Mouse (Mus musculus) MEL (cell line): ENCODE measurements around the gene Gm26602. TPM values are rescaled to one million over a fixed set of nuclear protein-coding genes. Genes with fewer than 3 reads are reported as not detected.

Source experiments
- DNase-seq: peaks from one replicate; pipeline ENCODE4 v3.0.0; 2011; ENCODE audit warnings: low read depth, low spot score
- H3K27ac ChIP-seq: 2 replicates; pipeline ENCODE4 v1.5.1; 2012; ENCODE audit warnings: low read depth, mild to moderate bottlenecking, control low read depth, low read length, moderate library complexity; ENCODE audit not compliant: control insufficient read depth
- H3K27me3 ChIP-seq, 2 experiments: fragments of 150-350 bp in 1 of 2; sonication (generic) in 1 of 2; 2 replicates each; pipeline ENCODE4 v1.6.1; 2012; ENCODE audit warnings: low read length in 2 of 2, mild to moderate bottlenecking in 2 of 2, improper control_type of control experiment in 1 of 2, moderate library complexity in 1 of 2; ENCODE audit not compliant: insufficient read depth in 2 of 2, control insufficient read depth in 1 of 2
- H3K36me3 ChIP-seq, 2 experiments: 2 replicates each; pipeline ENCODE4 v1.6.1; 2012 to 2014; ENCODE audit warnings: low read length in 2 of 2, improper control_type of control experiment in 1 of 2, inconsistent platforms in 1 of 2, mild to moderate bottlenecking in 1 of 2; ENCODE audit not compliant: insufficient read depth in 2 of 2, control insufficient read depth in 1 of 2
- H3K4me1 ChIP-seq, 2 experiments: fragments of 150-350 bp in 1 of 2; sonication (generic) in 1 of 2; 2 replicates each; pipeline ENCODE4 v1.6.1; 2012; ENCODE audit warnings: low read length in 2 of 2, improper control_type of control experiment in 1 of 2, mild to moderate bottlenecking in 1 of 2; ENCODE audit not compliant: insufficient read depth in 2 of 2, control insufficient read depth in 1 of 2
- H3K4me3 ChIP-seq, 2 experiments: fragments of 150-350 bp in 1 of 2; sonication (generic) in 1 of 2; 2 replicates each; pipeline ENCODE4 v1.5.1; 2012; ENCODE audit warnings: low read depth in 2 of 2, low read length in 2 of 2, mild to moderate bottlenecking in 2 of 2, moderate library complexity in 2 of 2, control low read depth in 1 of 2, improper control_type of control experiment in 1 of 2; ENCODE audit not compliant: control insufficient read depth in 1 of 2, insufficient read depth in 1 of 2
- H3K79me2 ChIP-seq: 2 replicates; pipeline ENCODE4 v1.6.1; 2012; ENCODE audit warnings: mild to moderate bottlenecking, low read length, moderate library complexity; ENCODE audit not compliant: control insufficient read depth, poor library complexity, insufficient read depth
- H3K9ac ChIP-seq: 2 replicates; pipeline ENCODE4 v1.6.1; 2012; ENCODE audit warnings: low read depth, mild to moderate bottlenecking, control low read depth, low read length, moderate library complexity; ENCODE audit not compliant: control insufficient read depth, poor library complexity, severe bottlenecking
- H3K9me3 ChIP-seq: fragments of 150-350 bp; sonication (generic); replicated peaks from 2 replicates; pipeline ENCODE4 v1.6.1; 2012; ENCODE audit warnings: mild to moderate bottlenecking, low read length, improper control_type of control experiment, moderate library complexity; ENCODE audit not compliant: insufficient read depth
- CHD2 ChIP-seq: IDR thresholded peaks from 2 replicates; pipeline ENCODE4 v1.6.1; 2011; ENCODE audit warnings: low read length, improper control_type of control experiment
- CTCF ChIP-seq, 3 experiments: IDR thresholded peaks in 2 of 3; conservative IDR thresholded peaks in 1 of 3; 2 replicates each; pipeline ENCODE4 v1.5.1; 2011 to 2012; ENCODE audit warnings: low read length in 3 of 3, low read depth in 2 of 3, mild to moderate bottlenecking in 2 of 3, improper control_type of control experiment in 1 of 3, inconsistent platforms in 1 of 3, mixed read lengths in 1 of 3, moderate library complexity in 1 of 3; ENCODE audit not compliant: control insufficient read depth in 1 of 3, insufficient read depth in 1 of 3, poor library complexity in 1 of 3, severe bottlenecking in 1 of 3
- E2F4 ChIP-seq: IDR thresholded peaks from 2 replicates; pipeline ENCODE4 v1.6.1; 2011; ENCODE audit warnings: low read depth, low read length, improper control_type of control experiment, borderline replicate concordance
- EP300 ChIP-seq, 2 experiments: IDR thresholded peaks; 2 replicates each; pipeline ENCODE4 v1.6.1; 2011; ENCODE audit warnings: improper control_type of control experiment in 2 of 2, low read length in 2 of 2, low read depth in 1 of 2, mild to moderate bottlenecking in 1 of 2
- HCFC1 ChIP-seq: IDR thresholded peaks from 2 replicates; pipeline ENCODE4 v1.6.1; 2012; ENCODE audit warnings: low read depth, mild to moderate bottlenecking, inconsistent platforms, low read length, improper control_type of control experiment, moderate library complexity
- KAT2A ChIP-seq: conservative IDR thresholded peaks from 2 replicates; pipeline ENCODE4 v1.6.1; 2012; ENCODE audit warnings: low read depth, low read length, improper control_type of control experiment, inconsistent platforms
- MEF2A ChIP-seq: IDR thresholded peaks from 2 replicates; pipeline ENCODE4 v1.6.1; 2014; ENCODE audit warnings: low read depth, mild to moderate bottlenecking, inconsistent platforms, low read length, improper control_type of control experiment; ENCODE audit not compliant: poor library complexity, insufficient replicate concordance, severe bottlenecking; ENCODE audit errors: extremely low read depth
- MXI1 ChIP-seq: IDR thresholded peaks from 2 replicates; pipeline ENCODE4 v1.6.1; 2011; ENCODE audit warnings: mild to moderate bottlenecking, low read depth, low read length, improper control_type of control experiment
- MYB ChIP-seq: IDR thresholded peaks from 2 replicates; pipeline ENCODE4 v1.6.1; 2011; ENCODE audit warnings: mild to moderate bottlenecking, low read depth, low read length, improper control_type of control experiment
- MYC ChIP-seq: IDR thresholded peaks from 2 replicates; pipeline ENCODE4 v1.6.1; 2011; ENCODE audit warnings: low read depth, mild to moderate bottlenecking, low read length, improper control_type of control experiment, moderate library complexity
- NELFE ChIP-seq: IDR thresholded peaks from 2 replicates; pipeline ENCODE4 v1.6.1; 2011; ENCODE audit warnings: low read depth, low read length, improper control_type of control experiment
- POLR2A ChIP-seq, 2 experiments: IDR thresholded peaks; 2 replicates each; pipeline ENCODE4 v1.6.1; 2011 to 2012; ENCODE audit warnings: low read length in 2 of 2, mild to moderate bottlenecking in 2 of 2, control low read depth in 1 of 2, improper control_type of control experiment in 1 of 2, low read depth in 1 of 2, moderate library complexity in 1 of 2; ENCODE audit not compliant: control insufficient read depth in 1 of 2, insufficient read depth in 1 of 2, poor library complexity in 1 of 2
- RAD21 ChIP-seq: IDR thresholded peaks from 2 replicates; pipeline ENCODE4 v1.6.1; 2011; ENCODE audit warnings: mild to moderate bottlenecking, low read depth, low read length, improper control_type of control experiment
- RCOR1 ChIP-seq: IDR thresholded peaks from 2 replicates; pipeline ENCODE4 v1.6.1; 2012; ENCODE audit warnings: low read depth, mild to moderate bottlenecking, inconsistent platforms, low read length, improper control_type of control experiment
- SMC3 ChIP-seq: IDR thresholded peaks from 2 replicates; pipeline ENCODE4 v1.6.1; 2011; ENCODE audit warnings: low read depth, low read length, improper control_type of control experiment
- TCF12 ChIP-seq: IDR thresholded peaks from 2 replicates; pipeline ENCODE4 v1.6.1; 2014; ENCODE audit warnings: low read depth, mild to moderate bottlenecking, inconsistent platforms, low read length, improper control_type of control experiment, moderate library complexity
- UBTF ChIP-seq: IDR thresholded peaks from 2 replicates; pipeline ENCODE4 v1.6.1; 2012; ENCODE audit warnings: low read depth, mild to moderate bottlenecking, inconsistent platforms, low read length, improper control_type of control experiment, moderate library complexity, borderline replicate concordance; ENCODE audit not compliant: insufficient read depth
- USF1 ChIP-seq: IDR thresholded peaks from 2 replicates; pipeline ENCODE4 v1.6.1; 2014; ENCODE audit warnings: low read depth, mild to moderate bottlenecking, inconsistent platforms, low read length, improper control_type of control experiment, moderate library complexity
- ZC3H11A ChIP-seq: IDR thresholded peaks from 2 replicates; pipeline ENCODE4 v1.6.1; 2012; ENCODE audit warnings: low read depth, mild to moderate bottlenecking, inconsistent platforms, low read length, improper control_type of control experiment
- ZKSCAN1 ChIP-seq: IDR thresholded peaks from 2 replicates; pipeline ENCODE4 v1.6.1; 2012; ENCODE audit warnings: low read depth, mild to moderate bottlenecking, inconsistent platforms, low read length, improper control_type of control experiment, moderate library complexity
- ZMIZ1 ChIP-seq: IDR thresholded peaks from 2 replicates; pipeline ENCODE4 v1.6.1; 2012; ENCODE audit warnings: low read depth, mild to moderate bottlenecking, inconsistent platforms, low read length, improper control_type of control experiment, moderate library complexity
- ZNF384 ChIP-seq: IDR thresholded peaks from 2 replicates; pipeline ENCODE4 v1.6.1; 2012; ENCODE audit warnings: low read depth, mild to moderate bottlenecking, inconsistent platforms, low read length, improper control_type of control experiment
- polyA plus RNA-seq, 2 experiments: library from polyadenylated mRNA; stranded (reverse) in 1 of 2; unstranded in 1 of 2; fragments of >175 nt in 1 of 2; fragments of >200 nt in 1 of 2; gene quantifications; 2 replicates each; pipeline versions ENCODE4 v1.2.1 to v1.2.4; 2012; ENCODE audit warnings: low replicate concordance in 2 of 2, low read depth in 1 of 2; ENCODE audit not compliant: insufficient read length in 2 of 2, insufficient read depth in 1 of 2, missing spikeins in 1 of 2
- total RNA-seq: library from RNA; depleted of rRNA; stranded (reverse); fragments of 300-350 nt; gene quantifications from 2 replicates; pipeline ENCODE4 v1.2.3, GENCODE M21; 2012

Gm26602 gene
- total and polyA plus RNA-seq, 3 experiments: 4.5 to 10.2 TPM; not detected in 1

DNA sequence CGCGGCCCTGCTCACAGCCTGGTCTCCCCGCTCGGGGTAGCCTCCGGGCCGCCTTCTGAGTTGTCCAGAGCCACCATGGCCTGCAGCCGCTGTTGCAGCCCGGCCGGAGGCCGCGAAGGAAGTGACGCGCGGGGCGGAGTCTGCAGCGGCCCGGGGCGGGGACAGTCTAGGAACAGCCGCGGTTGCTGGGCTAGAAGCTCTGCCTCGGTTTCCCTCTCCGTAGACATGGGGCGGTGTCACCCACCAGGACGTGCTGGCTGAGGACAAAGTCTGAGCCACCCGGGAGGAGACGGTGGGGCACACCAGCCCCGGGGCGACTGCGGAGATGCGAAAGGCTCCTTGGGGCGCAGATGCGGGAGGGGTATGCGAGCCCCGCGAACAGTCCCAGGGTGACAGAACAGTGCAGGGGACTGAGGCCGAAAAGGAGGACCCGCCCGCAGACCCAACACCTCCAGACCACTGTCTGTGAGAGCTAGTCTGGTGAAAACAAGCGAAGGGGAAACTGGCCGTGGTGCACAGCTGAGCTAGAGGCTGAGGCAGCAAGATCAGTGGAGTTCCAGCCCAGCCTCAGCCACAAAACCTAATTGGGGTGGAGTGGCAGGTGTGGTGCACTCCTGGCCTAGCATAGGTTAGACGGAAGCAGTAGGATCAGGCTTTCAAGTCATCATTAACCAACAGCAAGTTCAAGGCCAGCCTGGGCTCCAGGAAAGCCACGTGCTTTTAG, 6.3 kb downstream of the Gm26602 start, which contains the start of gene Kiss1r (continued):
- TF ChIP-seq HCFC1 (peak; percentile 81), POLR2A (IDR thresholded peaks at IDR 0.05; ENCODE audit: control insufficient read depth in 1 of 2, insufficient read depth in 1 of 2, low read depth in 1 of 2, low read length in 2 of 2, poor library complexity in 1 of 2) (peak; percentile 72 to 84), CTCF (IDR thresholded peaks at IDR 0.05 in 2 of 3, conservative IDR thresholded peaks at IDR 0.05 in 1 of 3; ENCODE audit: control insufficient read depth in 1 of 3, insufficient read depth in 1 of 3, low read depth in 2 of 3, low read length in 3 of 3, poor library complexity in 1 of 3, severe bottlenecking in 1 of 3) (no peak)
- TF ChIP-seq, all 39 proteins: peak for 13

- DNase-seq: peak; percentile 37
- Histone ChIP-seq H3K27me3 (no peaks in the 10 kb centered on the region), H3K9me3 (no peaks in the 10 kb centered on the region), H3K9ac (peak overlapping the region; percentile 80), H3K36me3 (peaks cover 0 to 7% of the 10 kb centered on the region in 2 experiments; a peak in 2 of 4 replicates), H3K79me2 (peaks cover 21% of the 10 kb centered on the region), H3K4me1 (peaks cover 15 to 23% of the 10 kb centered on the region in 2 experiments), H3K27ac (no peak overlapping the region), H3K4me3 (peak overlapping the region; percentile 76 to 99)
- TF ChIP-seq RAD21 (no peak), RCOR1 (no peak), NELFE (no peak), ZKSCAN1 (no peak), SMC3 (no peak), MEF2A (no peak), MXI1 (no peak), USF1 (no peak), KAT2A (no peak), TCF12 (no peak), UBTF (no peak), ZNF384 (no peak), ZMIZ1 (no peak), MYB (no peak), ZC3H11A (no peak), EP300 (IDR thresholded peaks at IDR 0.05; ENCODE audit: low read depth in 1 of 2, low read length in 2 of 2) (no peak), E2F4 (no peak), CHD2 (no peak), MYC (no peak)
Measured at GRCm38 (mm10) chr10:79917532-79918100, 7.0 kb downstream of the Gm26602 start.
